Mouse (Mus musculus) common myeloid progenitor, adult 5-6 weeks (primary cell): ENCODE results near the gene Dnajb9. TPM values are rescaled to one million over a fixed set of nuclear protein-coding genes. Genes with fewer than 3 reads are reported as not detected.
"Not testable (repeated sequence)": the region's sequence is repeated elsewhere in the genome, so short reads cannot be mapped to it uniquely, and the experiment has no call there.

Source experiments
- ATAC-seq: replicated peaks from 2 replicates; pipeline ENCODE4 v1.8.0; 2016; ENCODE audit warnings: low read depth, mild to moderate bottlenecking, moderate TSS enrichment, inconsistent platforms; ENCODE audit not compliant: poor library complexity, severe bottlenecking
- total RNA-seq: library from RNA; stranded (forward); fragments of 200-1000, 187-1606 nt; gene quantifications from 2 replicates; pipeline ENCODE4 v1.2.3, GENCODE M21; 2017

Dnajb9 gene
- 55.1 and 55.9 TPM in 2 replicates for total RNA-seq

GRCm38 (mm10) chr12:44209824-44210752 lies at the start of gene Dnajb9:
Gene Dnajb9 (minus strand): TSS chr12:44210326.
- ATAC-seq: peak; percentile 92

DNA sequence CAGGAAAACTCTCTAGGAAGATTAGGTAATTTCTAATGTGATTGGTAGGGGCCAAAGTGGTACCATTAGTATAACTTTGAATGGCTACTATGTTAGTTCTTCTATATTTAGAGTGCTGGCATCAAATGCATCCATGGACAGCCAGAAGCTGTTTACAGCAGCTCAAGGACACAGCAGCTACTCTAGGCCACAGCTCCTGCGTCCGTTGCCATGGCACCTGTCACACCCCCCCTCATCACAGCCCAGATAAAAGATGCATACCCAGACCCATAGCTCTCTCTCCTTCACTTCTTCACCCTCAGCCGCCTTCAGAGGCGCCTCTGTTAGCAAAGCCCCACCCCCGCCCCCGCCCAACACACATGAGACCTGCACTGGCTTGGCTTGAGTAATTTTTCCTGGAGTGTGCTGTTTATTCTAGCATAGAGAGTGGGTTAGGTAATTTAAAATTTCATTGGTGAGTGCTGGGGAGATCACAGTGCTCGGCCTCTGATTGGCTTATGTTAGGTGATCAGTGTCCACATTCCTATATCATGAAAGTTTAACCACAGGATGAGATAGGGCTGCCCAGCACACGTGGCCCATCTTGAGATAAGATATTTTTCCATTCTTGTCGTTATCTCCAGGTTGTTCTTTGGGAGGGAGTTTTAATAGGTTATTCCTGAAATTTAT lies 38.3 kb upstream of the Dnajb9 start:
- ATAC-seq: no peak

GRCm38 (mm10) chr12:44245739-44246138 lies 35.6 kb upstream of the Dnajb9 start:
- no peak for ATAC-seq

DNA sequence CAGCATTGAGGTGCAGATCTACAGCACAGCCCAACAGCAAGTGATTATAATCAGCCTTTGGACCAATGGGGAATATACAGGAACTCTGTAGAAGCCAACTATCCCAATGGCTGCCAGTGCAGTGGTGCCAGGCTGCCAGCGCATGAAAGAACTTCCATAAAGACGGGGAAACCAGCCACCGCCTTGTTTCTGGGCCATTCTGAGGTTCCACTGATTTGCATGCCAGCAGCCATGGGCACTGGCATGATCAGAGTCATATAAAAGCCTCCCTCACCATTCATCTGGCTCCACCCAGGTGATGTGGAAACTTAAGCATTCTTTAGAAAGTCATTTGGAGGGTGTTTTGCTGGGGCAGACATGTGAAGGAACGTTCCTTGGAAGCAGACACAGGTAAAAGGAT lies 32.3 kb upstream of the Dnajb9 start:
- no peak for ATAC-seq

GRCm38 (mm10) chr12:44241090-44241489 lies 31.0 kb upstream of the Dnajb9 start:
- ATAC-seq: no peak

DNA sequence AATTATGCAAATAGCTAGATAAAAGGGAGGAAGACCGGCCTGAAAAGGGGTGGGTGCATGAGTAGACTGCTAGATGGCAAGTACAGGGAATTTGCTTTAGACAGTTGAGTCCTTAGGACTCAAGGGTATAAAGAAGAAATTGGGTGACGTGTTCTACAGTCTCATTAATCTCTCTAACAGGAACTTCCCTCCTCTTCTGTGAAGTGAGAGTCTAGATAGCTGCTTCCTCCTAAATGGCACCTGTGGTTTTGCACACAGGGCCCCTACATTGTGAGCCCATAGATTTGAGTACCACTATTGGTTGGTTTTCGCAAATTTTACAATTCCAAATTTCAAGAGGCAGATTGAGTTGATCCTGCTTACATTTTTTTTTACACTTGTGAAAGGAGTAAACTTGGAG lies 14.5 kb upstream of the Dnajb9 start:
- ATAC-seq: peak; percentile 86

- ATAC-seq: no peak
Observed at GRCm38 (mm10) chr12:44223044-44223443, 12.9 kb upstream of the Dnajb9 start.

- ATAC-seq: peak; percentile 48
Observed at GRCm38 (mm10) chr12:44221651-44222356, 11.7 kb upstream of the Dnajb9 start.

DNA sequence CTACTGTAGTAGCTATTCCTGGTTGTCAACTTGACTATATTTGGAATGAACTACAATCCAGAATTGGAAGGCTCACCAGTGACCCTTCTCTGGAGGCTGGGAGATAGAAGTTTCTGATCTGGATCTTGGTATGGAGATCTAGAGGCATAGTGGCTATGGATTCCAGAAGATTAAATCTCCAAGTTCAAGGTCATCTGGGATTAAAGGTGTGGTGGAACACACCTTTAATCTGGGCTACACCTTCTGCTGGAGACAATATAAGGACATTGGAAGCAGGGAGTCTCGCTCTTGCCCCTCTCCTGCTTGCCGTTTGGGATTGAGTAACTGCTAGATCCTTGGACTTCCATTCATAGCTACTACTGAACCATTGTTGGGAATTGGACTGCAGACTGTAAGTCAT lies 10.9 kb upstream of the Dnajb9 start, which contains the start of gene Pnpla8:
TSS of gene Pnpla8 (plus strand) at position 301 of the 400 bp plus-strand sequence.
- not testable (repeated sequence) for ATAC-seq

DNA sequence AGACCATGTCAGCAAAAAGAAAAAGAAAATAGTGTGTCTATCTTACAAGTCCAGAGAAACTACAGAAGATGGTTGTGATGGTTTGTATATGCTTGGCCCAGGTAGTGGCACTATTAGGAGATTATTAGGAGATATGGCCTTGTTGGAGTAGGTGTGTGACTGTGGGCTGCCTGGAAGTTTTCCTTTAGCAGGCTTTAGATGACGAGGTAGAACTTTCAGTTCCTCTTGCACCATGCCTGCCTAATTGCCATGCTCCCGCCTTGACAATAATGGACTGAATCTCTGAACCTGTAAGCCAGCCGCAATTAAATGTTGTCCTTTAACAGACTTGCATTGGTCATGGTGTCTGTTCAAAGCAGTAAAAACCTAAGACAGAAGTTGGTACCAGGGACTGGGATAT lies 1.4 kb upstream of the Dnajb9 start:
- ATAC-seq: no peak

DNA sequence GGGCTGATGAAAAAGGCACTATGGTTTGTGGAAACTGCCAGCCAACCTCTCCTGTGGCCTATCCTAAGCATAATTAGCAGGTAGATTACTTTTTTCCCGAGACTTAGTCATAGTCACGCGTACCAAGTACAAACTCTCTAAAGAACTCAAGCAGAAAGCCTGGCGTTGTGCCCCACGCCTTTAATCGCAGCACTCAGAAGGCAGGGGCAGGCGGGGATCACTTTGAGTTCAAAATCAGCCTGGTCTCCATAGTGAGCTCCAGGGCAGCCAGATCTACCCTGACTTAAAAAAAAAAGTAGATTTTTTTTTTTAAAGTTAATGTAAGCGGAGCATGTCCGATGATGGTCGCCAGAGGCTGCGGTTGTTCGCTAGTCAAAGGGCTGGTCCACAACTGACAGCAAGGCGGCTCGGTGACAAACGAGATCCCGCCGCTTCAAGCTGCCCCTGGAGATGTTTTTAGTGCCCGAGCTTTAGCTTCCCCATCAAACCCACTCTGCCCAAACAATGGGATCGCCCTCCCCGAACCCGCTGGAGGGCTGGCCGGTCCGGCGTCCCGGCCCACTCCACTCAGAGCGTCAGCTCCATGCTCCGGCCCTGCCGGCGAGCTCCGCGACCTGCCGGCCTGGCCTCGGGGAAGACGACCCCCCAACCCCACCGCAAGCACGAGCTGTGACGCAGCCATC lies 844 bp downstream of the Dnajb9 start:
- peak; percentile 1; the same call in 1 of the 2 replicates for ATAC-seq

GRCm38 (mm10) chr12:44197873-44198525 lies 12.1 kb downstream of the Dnajb9 start:
- peak; percentile 94 for ATAC-seq

GRCm38 (mm10) chr12:44181081-44181982 lies 28.8 kb downstream of the Dnajb9 start:
- ATAC-seq: peak; percentile 98

- no peak for ATAC-seq
Observed at GRCm38 (mm10) chr12:44177038-44177355, 33.1 kb downstream of the Dnajb9 start.

GRCm38 (mm10) chr12:44176331-44177037 lies 33.6 kb downstream of the Dnajb9 start:
- peak; percentile 91 for ATAC-seq

DNA sequence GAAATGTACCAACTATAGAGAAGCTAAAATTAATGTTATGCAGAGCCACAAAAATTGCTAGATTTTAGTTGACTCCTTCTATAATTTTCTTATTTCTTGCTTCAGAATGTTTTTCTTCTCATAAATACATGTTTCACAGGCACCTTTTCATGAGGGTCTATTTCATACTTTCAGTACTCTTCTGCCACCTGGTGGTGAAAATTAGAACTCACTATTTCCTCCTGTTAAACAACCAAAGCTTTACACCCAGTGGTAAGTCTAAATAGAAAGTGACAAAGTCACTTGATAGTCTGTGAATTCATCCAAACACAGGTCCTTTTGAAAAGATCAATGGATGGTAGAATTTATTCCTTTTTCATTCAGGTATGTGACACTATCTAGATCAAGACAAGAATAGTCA lies 43.2 kb downstream of the Dnajb9 start:
- peak; percentile 83 for ATAC-seq

DNA sequence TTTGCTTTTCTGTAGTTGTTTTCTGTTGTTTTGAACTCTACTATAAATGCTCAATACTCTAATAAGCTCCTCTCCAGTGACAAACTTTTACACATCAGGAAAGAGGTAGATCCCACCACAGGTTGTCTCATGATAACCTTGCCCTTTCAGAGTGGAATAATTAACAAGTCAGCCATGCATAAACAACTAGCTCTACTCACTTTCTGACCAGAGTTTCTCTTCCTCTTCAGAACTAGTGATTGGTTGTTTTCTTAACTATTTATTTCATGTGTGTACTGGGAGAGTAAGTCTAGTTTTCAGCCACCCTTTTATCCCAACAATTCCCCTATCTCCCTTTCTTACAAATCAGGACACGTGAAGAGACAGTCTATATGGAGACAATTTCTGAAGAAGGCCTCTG lies 50.8 kb downstream of the Dnajb9 start:
- no peak for ATAC-seq
